Mouse (Mus musculus) liver, adult 2 months (tissue): ENCODE measurements around the gene Atp13a4.

Experiments used
- CTCF ChIP-seq: fragments of 200-500 bp; IDR thresholded peaks from 2 replicates; pipeline ENCODE4 v1.5.1; 2011; ENCODE audit warnings: low read depth, low read length, control low read depth
- POLR2A ChIP-seq: fragments of 200-500 bp; IDR thresholded peaks from 2 replicates; pipeline ENCODE4 v1.6.1; 2011; ENCODE audit warnings: low read length, control low read depth; ENCODE audit not compliant: insufficient read depth; ENCODE audit errors: extremely low read depth

DNA sequence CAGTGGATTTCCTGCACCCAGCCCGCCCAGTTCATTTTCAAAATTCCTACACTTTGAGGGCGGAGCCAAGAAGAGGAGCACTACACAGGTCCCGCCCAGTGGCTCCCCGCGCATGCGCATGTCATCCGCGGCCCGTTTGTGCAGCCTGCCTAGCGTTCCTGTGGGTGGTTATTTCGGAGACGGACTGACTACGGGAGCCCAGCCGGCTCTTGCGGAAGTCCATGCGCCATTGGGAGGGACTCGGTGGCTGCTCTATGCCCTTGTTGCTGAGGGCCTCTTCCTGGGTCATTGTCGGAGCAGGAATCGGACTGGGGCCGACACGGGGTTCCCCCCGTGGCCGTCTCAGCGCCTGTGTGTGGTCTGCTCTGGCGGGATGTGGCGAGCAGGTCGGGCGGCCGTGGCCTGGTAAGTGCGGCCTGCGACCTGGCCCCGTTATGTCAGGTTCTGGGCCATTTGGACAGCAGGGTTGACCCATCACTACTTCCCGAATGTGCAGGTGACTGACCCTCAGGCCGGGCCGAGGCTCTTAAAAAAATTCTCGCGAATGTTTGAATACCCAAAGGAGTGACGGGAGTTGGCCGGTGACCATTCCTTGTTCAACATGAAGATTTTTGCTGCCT is 34.6 kb upstream of the Atp13a4 start, which contains the start of gene Opa1:
- no peak for TF ChIP-seq CTCF
- 0 out of 2 replicates have a peak, but pooled peaks have one; percentile 23 for TF ChIP-seq POLR2A
